Mouse (Mus musculus) bone marrow macrophage, adult 2 months (primary cell): ENCODE measurements around the gene Eed. TPM values are rescaled to one million over a fixed set of nuclear protein-coding genes. Genes with fewer than 3 reads are reported as not detected.

ENCODE experiments used
- H3K27ac ChIP-seq: 2 replicates; pipeline ENCODE4 v1.5.1; 2012; ENCODE audit warnings: low read depth, low read length; ENCODE audit not compliant: insufficient read depth
- H3K4me1 ChIP-seq: 2 replicates; pipeline ENCODE4 v1.6.1; 2012; ENCODE audit warnings: low read length; ENCODE audit not compliant: control insufficient read depth, insufficient read depth
- H3K4me3 ChIP-seq: 2 replicates; pipeline ENCODE4 v1.5.1; 2012; ENCODE audit warnings: mild to moderate bottlenecking, low read length, moderate library complexity; ENCODE audit not compliant: insufficient read depth
- CTCF ChIP-seq: IDR thresholded peaks from 2 replicates; pipeline ENCODE4 v1.5.1; 2012; ENCODE audit warnings: low read depth, mild to moderate bottlenecking, low read length, moderate library complexity
- POLR2A ChIP-seq: IDR thresholded peaks from 2 replicates; pipeline ENCODE4 v1.6.1; 2012; ENCODE audit warnings: mild to moderate bottlenecking, low read depth, low read length, borderline replicate concordance
- polyA plus RNA-seq: library from polyadenylated mRNA; stranded (reverse); fragments of >200 nt; gene quantifications from 2 replicates; pipeline ENCODE4 v1.2.4, GENCODE M21; 2012; ENCODE audit not compliant: missing spikeins, insufficient read depth, insufficient read length

The Eed gene
- polyA plus RNA-seq, 1 experiment, result 71.9 TPM

- Histone ChIP-seq H3K4me3 (no peak overlapping the region), H3K4me1 (no peaks in the 10 kb centered on the region), H3K27ac (no peak overlapping the region)
- TF ChIP-seq CTCF (no peak), POLR2A (no peak)
These were observed 71.7 kb downstream of the Eed start for GRCm38 (mm10) chr7:89908899-89909621.

GRCm38 (mm10) chr7:89908421-89908820 is 72.4 kb downstream of the Eed start:
- H3K27ac ChIP-seq, result no peak overlapping the region
- H3K4me1 ChIP-seq, result no peaks in the 10 kb centered on the region
- H3K4me3 ChIP-seq, result no peak overlapping the region
- TF ChIP-seq POLR2A (no peak), CTCF (no peak)

DNA sequence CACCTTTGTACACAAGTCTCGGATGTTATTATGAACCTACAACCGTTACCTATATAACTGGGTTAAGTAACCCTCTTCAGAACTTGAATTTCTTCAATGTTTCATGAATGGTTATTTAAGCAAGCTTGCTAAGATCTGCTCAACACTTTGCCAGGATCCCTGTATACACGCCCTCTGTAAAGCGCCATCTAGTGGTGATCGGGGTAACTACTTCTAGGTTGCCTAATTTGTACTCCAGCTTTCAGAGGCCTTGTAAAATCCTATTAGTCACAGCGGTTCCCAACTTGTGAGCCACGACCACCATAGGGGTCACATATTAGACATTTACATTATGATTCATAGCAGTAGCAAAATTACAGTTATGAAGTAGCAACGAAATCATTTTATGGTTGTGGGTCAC is 72.8 kb downstream of the Eed start:
- Histone ChIP-seq H3K27ac (no peak overlapping the region), H3K4me1 (no peaks in the 10 kb centered on the region), H3K4me3 (no peak overlapping the region)
- TF ChIP-seq CTCF (no peak), POLR2A (no peak)

Other genes starting within 250 kb of the Eed start
- not detected in 2 replicates for gene Ccdc81, start 77.4 kb downstream of the Eed start, polyA plus RNA-seq
- 35.0 and 38.7 TPM in 2 replicates for gene Hikeshi, start 39.8 kb downstream of the Eed start, polyA plus RNA-seq
- 430 and 434 TPM in 2 replicates for gene Picalm, start 149.2 kb upstream of the Eed start, polyA plus RNA-seq